Mouse (Mus musculus): ENCODE data around the gene Prune2.

- TF ChIP-seq CTCF (IDR thresholded peaks at IDR 0.05) (no peak), EP300 (IDR thresholded peaks at IDR 0.05; ENCODE audit: insufficient read depth, low read depth, low read length) (no peak), POLR2A (IDR thresholded peaks at IDR 0.05; ENCODE audit: insufficient read depth, low read depth, low read length) (no peak)
These were observed 6.6 kb upstream of the Prune2 start for GRCm38 (mm10) chr19:16949341-16949740.
